Mouse (Mus musculus) yolk sac, embryonic 10.5 days (tissue): ENCODE measurements at regions not wholly inside any gene's neighbourhood (a gene's known extent, or its start where the extent isn't known, plus 50 kb on each side); places are given as distances from the start of the nearest gene placed in this dataset.

Experiments used
- DNase-seq: peaks from one replicate; pipeline ENCODE4 v3.0.0-alpha.2; 2017; ENCODE audit warnings: low spot score

DNA sequence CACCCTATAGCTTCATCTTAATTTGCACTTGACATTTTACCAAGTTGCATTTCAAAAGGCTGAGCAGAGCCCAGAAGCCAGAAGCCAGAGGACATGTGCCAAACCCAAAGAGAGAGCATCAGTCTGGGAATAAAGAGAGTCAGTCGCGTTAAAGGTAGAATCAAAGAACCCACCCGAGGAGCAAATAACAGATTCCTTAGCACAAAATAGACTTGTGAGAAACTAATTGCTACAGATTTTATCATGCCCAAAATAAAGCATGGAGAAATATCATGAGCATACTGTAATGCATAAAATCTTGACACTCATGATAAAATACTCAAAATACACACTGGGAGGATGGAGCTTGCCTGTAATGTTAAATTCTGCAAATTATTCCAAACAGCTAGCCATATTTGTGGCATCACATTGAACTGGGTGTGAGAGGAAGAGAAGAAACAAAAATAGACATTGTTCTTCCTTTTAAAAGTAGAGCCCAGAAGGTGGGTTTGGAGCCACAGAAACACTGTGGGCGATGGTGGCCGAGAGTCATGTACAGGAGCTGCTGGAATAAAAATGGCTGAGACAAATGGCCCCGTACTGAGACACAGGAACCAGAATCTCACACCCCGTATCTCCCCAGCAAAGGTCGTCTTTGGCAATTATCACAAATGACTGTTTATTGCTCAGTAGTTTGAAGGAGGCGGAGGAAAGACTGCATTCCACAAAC lies 317.2 kb downstream of the Klf6 start:
- DNase-seq = no peak

GRCm38 (mm10) chr13:6189133-6189532 lies 327.9 kb downstream of the Klf6 start:
- no peak for DNase-seq

GRCm38 (mm10) chr13:6189566-6189965 lies 328.3 kb downstream of the Klf6 start:
- no peak for DNase-seq

- DNase-seq = no peak
These were observed 330.1 kb downstream of the Klf6 start for GRCm38 (mm10) chr13:6191186-6191914.

- DNase-seq = peak; percentile 65
These were observed 330.6 kb downstream of the Klf6 start for GRCm38 (mm10) chr13:6191915-6192295.

- DNase-seq = no peak
These were observed 335.4 kb downstream of the Klf6 start for GRCm38 (mm10) chr13:6196690-6197089.

DNA sequence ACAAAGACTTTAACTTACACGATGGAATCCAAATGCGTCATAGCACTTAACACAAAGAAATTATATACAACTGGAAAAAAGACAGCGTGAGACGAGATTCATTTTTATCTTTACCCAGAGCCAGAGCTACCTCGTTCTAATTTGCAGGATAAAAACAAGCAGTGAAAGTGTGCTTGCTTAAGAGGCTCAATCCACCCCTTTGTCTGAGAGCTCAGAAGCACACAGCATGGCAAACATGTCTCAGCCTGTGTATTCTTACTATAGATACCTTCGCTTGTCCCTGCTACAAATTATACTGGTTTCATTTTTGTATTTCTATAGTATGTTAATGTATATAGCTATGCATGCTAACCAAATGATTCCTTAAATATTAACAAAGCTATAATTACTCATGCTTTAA lies 337.8 kb downstream of the Klf6 start:
- DNase-seq = no peak

GRCm38 (mm10) chr13:6201516-6201915 lies 340.2 kb downstream of the Klf6 start:
- no peak for DNase-seq

DNA sequence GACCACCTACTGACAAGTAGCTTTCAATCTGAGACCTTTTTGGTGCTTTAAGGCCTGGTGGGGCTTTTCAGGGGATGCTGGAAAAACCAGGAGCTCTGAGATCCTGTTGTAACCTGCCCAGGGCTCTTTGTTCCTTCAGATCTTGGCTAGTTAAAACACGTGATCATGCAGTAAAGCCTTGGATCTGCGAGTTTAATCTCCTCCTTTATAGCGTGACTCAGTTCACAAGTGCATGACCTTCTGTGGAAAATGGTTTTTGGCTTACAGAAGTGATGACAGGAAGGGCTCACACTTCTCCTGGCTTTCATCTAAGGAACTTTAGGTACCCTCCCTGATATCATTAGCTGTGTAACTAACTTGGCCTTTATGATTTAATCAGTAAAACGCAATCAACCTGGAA lies 343.1 kb upstream of the Pitrm1 start:
- DNase-seq = no peak

- no peak for DNase-seq
These were observed 335.4 kb upstream of the Pitrm1 start for GRCm38 (mm10) chr13:6212550-6212949.

DNA sequence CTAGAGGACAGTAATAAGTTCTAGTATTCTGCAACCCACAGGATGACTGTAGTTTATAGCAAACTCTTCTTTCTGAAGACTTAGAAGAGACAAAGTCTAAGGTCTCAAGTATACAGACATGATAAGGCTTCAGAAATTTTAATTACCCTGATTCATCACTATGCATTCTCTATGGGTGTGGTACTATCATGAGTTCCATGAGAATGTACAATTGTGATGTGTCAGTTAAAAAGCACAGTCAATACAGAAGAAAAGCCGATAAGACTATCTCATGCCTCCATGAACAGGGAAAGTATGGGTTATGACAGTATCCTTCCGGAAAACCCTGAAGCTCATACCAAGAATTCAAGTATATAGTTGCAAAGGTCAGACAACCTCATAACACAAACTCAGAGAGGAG lies 333.8 kb upstream of the Pitrm1 start:
- no peak for DNase-seq

GRCm38 (mm10) chr13:6226087-6226643 lies 321.8 kb upstream of the Pitrm1 start:
- no peak for DNase-seq

DNA sequence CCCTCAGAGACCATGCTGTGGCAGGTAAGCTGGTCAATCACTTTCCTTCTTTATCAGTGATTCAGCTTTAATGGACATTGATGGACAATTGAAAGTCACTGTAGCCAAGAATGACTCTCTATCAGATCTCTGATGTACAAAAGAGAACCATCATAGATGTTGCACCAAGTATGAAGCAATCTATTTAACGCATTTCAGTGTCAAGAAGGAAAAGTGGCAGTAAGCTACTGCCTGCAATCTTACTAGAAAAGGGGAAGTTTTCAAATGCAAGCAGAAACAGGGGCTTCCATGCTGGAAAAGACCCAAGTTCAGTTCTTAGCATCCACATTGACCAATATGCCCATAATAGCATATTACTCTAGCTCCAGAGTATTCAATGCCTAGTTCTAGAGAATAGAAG lies 319.7 kb upstream of the Pitrm1 start:
- no peak for DNase-seq

- no peak for DNase-seq
These were observed 312.6 kb upstream of the Pitrm1 start for GRCm38 (mm10) chr13:6235394-6235793.

DNA sequence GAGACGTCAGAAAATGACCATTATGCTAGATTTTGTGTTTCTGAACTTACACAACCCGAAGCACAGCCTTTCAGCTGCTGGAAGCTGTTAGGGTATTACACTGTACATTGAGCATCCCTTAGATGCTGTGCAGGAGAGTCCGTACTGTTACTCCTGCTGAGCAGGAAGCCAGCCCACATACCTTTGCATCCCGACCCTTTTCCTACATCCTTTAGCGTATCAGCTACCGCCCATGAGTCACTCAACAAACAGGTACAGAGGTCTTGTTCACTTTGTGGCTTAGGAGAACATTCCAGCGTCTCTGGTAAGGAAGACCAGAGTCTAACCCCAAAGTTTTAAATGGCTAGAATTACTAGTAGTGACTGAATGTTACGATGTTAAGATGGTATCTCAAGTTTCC lies 311.4 kb upstream of the Pitrm1 start:
- DNase-seq = no peak

DNA sequence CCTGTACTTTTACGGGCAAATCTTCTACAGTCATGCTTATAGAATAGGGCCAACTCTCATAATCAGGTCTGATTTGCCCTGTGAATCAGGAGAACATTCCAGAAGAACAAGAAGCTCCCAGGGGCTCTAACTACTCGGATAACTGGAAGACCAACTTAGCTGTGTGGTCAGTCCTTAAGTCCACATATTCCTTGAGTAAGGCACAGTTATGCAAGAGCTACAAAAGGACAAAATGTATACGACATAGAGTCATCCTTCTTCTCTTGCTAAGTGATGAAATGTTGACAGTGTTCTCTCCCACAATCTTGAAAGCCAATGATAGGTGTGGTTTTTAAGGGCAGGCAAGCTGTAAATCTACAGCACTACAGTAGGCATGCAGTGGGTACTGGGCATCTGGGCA lies 310.7 kb upstream of the Pitrm1 start:
- no peak for DNase-seq

DNA sequence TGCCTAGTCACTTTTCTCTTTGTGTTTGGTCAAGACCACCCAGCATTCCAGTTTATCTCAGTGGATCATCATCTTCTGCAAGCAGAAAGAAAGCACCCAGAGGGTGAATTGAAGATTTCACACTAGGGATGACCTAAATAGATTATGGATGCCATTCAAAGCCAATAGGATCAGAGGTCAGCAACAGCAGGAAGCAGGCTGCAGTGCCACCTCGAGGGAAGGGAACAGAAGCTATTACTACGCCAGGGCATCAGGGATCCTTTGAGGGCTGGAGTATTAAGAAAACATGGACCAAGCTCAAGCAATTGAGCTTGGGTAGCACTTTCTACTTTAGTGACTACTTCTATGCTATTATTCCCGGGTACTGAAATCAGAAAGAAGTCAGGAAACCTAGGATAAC lies 307.1 kb upstream of the Pitrm1 start:
- no peak for DNase-seq

GRCm38 (mm10) chr13:6241472-6242123 lies 306.4 kb upstream of the Pitrm1 start:
- DNase-seq = no peak

- no peak for DNase-seq
These were observed 297.8 kb upstream of the Pitrm1 start for GRCm38 (mm10) chr13:6250106-6250505.

GRCm38 (mm10) chr13:6251025-6251862 lies 296.7 kb upstream of the Pitrm1 start:
- DNase-seq = no peak

DNA sequence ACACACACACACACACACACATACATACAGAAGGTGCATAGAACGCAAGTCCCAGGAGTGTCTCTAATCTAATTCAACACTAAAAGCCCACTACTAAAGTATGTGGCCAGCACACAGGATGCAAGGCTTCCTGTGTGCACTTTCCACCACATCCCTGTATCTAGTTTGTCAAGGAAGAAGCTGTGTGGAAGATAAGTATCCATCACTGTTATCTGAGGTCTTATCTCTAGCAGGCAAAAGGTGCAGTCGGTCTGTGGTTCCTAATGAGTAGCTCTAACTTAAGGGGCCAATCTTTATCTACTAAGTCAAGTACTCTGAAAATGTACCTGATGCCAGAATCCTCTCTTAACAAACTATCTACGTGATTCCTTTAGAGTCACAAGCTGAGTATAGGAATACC lies 295.8 kb upstream of the Pitrm1 start:
- no peak for DNase-seq

DNA sequence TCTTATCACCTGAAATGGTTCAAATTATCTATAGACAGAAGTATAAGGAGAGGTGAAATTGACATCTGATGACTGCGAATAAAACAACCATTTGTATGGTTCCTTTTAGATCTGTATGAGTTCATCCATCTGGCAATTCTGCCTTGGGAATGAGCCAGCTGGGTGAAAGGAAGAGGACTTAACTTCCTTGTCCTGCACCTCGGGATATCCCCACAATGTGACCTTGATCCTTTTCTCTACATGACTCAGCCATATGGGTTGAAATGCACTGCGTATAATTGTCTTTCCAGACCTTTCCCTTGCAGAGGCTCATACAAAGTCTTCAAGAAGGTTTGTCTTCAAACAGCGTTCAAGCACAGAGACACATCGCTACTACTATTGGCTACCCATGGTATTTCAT lies 292.6 kb upstream of the Pitrm1 start:
- DNase-seq = no peak
